Mouse (Mus musculus): Measurements from ENCODE around the gene Gmeb1.

- no peak for TF ChIP-seq CTCF (conservative IDR thresholded peaks at IDR 0.05; ENCODE audit: insufficient read depth, insufficient read length, low read depth, low read length)
- peak; percentile 97 for TF ChIP-seq POLR2A (IDR thresholded peaks at IDR 0.05; ENCODE audit: low read depth, low read length)
These were observed 47.2 kb upstream of the Gmeb1 start for GRCm38 (mm10) chr4:132308437-132309139.

Measured in kidney, adult 2 months (tissue).